Mouse (Mus musculus) cerebellum, adult (tissue): ENCODE results near the gene Spata5.
"Not testable (repeated sequence)": the region's sequence is repeated elsewhere in the genome, so short reads cannot be mapped to it uniquely, and the experiment has no call there.

Source experiments
- ATAC-seq: cut with Nextera tagmentation; 2 replicates; pipeline ENCODE4 v1.9.2; 2017; ENCODE audit warnings: mild to moderate bottlenecking, moderate library complexity, mixed read lengths; ENCODE audit not compliant: insufficient number of reproducible peaks, low FRiP score, low TSS enrichment

Spata5 gene

GRCm38 (mm10) chr3:37500939-37501338 lies 81.2 kb downstream of the Spata5 start:
- no peak for ATAC-seq

DNA sequence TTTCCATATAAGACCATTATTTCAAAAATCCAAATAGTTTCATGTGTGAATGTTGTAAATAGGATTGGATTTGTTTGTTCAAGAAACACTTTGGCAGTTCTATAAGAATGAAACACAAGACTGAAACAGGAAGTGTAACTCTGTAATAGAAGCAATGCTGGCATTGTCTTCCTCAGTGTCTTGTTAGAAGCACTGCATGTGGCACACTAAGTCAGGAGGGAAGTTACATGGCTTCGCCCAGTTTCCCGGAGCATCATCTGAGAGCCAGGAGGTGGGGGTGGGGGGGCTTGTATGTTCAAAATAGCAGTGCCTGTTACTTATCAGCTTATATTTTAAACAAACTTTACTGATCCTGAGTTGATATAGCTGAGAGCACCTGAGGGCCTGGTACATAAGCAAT lies 82.9 kb downstream of the Spata5 start:
- ATAC-seq: no peak

DNA sequence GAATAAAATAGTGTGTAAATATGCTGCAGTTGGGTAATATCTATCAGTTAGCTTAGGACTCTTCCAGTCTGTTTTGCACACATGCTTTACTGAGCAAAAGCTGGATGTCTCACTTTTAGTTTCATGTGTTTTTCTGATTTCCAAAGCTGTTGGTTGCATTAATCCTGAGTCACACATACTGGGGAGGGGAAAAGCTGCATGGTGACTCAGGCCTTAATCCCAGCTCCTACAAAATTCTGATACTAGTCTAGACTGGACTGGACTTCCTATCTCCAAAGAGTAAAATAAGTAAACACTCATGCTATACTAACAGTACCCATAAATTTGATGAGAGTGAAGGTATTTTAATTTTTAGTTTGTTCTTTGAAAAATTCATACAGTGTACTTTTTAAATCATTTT lies 84.2 kb downstream of the Spata5 start:
- no peak for ATAC-seq

DNA sequence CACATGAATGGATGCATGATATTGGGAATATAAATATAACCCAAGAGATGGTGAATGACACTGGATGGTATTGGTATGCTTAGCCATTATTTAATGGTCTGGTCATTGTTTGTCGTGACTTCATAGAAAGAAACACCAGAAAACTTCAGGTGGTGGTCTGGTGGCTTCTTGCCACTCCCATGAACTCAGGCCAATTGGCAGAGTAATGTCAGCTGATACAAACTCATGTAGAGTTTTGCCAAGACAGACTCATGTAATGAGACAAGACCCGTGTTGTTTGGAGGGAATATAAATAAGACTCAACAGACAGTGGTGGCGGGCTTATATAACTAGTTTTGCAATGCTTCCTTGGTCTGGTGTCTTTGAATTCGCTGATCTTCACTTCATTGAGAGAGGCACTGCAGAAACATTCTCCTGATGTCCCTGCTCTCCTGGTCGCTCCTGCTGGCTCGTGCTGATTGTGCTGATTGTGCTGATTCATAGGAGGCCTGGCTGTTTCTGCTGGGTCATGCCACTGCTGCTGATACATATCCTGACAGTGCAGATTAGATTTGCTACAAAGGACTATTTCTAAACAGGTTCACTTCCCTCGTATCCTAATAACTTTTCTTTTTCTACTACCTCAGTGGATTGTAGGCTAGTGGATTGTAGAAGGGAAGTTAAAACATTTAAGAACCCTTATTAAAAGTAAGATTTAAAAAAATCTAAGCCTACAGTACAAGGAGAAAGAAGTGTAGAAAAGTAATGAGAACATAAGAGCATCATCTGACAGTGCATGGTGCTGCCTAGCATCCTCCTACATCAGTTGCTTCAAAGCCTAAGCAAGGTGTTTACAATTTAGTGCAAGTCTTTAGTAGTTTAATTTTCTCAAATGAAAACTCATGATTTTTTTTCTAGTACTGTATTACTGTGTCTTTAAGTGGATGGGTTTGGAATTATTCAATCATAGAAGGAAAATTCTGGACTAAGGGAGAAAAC lies 90.6 kb downstream of the Spata5 start:
- no peak for ATAC-seq

DNA sequence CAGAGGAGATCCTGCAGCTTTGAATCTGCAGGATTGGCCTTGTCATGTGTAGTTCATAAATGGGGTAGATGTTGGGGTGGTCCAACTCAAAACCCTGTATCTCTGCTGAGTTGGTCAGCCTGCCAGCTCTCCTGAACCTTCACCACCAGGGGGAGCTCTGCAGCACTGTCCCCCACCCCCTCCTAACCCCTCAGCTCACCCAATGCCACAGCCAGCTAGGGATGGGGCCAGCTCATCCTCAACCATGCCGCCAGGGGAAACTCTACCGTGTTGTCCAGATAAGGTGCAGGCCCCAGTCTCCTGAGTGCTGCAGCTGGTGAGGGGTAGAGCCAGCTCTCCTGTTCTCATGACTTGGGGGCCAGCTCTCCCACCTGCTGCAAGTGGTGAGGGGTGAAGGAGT lies 95.8 kb downstream of the Spata5 start:
- 0 out of 2 replicates have a peak, but pooled peaks have one; percentile 26 for ATAC-seq

GRCm38 (mm10) chr3:37516379-37516778 lies 96.7 kb downstream of the Spata5 start:
- no peak for ATAC-seq

GRCm38 (mm10) chr3:37518611-37519010 lies 98.9 kb downstream of the Spata5 start:
- no peak for ATAC-seq

- no peak for ATAC-seq
Measured at GRCm38 (mm10) chr3:37520334-37521023, 100.8 kb downstream of the Spata5 start.

- ATAC-seq: no peak
Measured at GRCm38 (mm10) chr3:37532079-37532478, 112.4 kb downstream of the Spata5 start.

GRCm38 (mm10) chr3:37540701-37541100 lies 121.0 kb downstream of the Spata5 start:
- not testable (repeated sequence) for ATAC-seq

- no peak for ATAC-seq
Measured at GRCm38 (mm10) chr3:37546351-37546750, 126.7 kb downstream of the Spata5 start.

GRCm38 (mm10) chr3:37550190-37550589 lies 130.5 kb downstream of the Spata5 start:
- ATAC-seq: no peak

- no peak for ATAC-seq
Measured at GRCm38 (mm10) chr3:37550594-37550993, 130.9 kb downstream of the Spata5 start.

- ATAC-seq: no peak
Measured at GRCm38 (mm10) chr3:37551486-37551885, 131.8 kb downstream of the Spata5 start.

DNA sequence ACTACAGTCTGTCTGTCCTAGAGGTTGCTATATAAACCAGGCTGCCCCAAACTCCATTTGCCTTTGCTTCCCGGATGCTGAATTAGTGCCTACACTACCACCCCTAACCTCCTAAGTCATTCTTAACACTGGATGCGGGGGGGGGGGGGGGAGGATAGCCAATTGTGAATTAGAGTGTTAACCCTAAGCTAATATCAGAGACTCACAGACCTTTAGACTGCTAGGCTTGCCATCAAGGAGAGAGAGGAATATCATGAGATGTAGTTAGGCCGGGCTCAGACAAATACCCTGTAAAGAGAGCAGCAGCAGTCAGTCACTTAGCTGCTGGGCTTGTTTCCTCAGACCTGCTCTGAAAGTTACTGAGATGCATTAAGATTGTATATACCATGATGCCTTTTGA lies 132.5 kb downstream of the Spata5 start:
- ATAC-seq: no peak

GRCm38 (mm10) chr3:37553371-37554033 lies 133.8 kb downstream of the Spata5 start:
- no peak for ATAC-seq

DNA sequence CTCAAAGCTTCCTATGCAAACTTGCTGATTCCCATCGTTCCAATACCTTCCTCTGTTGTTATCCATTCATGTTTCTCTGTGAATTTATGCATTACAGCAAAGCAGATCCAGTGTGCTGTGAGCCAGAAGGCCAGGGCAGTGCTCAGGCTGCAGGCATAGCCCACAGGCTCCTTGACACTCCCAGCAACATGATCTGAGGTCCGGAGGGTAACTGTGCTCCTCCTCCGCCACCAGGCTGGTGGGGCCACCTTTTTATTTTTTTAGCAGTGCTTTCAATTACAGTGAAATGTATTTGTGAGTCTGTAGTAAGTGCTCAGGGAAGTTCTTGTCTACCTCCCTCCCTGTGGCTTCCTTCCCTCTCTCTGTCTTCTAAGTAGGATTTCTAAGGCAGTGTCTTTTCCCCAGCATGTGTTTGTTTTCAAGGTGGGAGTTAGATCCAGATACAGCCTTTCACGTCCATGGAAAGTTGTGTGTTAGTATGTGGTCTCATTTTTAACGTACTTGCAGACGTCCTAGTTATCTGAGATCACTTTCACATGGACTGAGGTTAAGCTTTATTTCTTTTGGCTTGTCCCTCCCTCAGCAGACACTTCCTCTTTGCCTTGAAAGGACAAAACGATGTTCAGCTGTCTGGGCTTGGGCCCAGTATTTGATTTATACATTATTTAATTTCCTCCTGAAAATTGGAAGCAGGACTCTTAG lies 136.9 kb downstream of the Spata5 start:
- ATAC-seq: no peak

GRCm38 (mm10) chr3:37557741-37558479 lies 138.2 kb downstream of the Spata5 start:
- no peak for ATAC-seq

- no peak for ATAC-seq
Measured at GRCm38 (mm10) chr3:37559339-37559738, 139.6 kb downstream of the Spata5 start.

DNA sequence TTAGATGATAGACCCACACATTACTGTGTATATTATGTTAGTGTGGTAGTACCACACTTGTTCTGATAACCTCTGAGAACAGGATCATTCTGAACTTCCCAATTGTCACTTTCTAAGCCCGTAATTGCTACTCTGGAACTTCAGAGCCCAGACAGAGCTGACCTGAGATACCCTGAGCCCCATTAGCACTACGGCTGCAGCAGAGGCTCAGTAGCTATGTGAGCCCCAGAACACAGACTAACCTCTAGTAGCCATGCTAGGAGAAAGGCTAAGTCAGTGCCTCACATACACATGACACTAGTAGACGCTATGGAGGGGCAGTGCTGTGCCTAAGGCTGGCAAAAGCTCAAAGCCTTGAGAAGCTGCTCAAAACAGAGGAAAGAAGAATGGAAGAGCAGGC lies 141.8 kb downstream of the Spata5 start:
- no peak for ATAC-seq
